Mouse (Mus musculus) kidney, adult 2 months (tissue): ENCODE data around the gene Aqp7. TPM values are rescaled to one million over a fixed set of nuclear protein-coding genes. Genes with fewer than 3 reads are reported as not detected.
A peak's percentile ranks its signal among the peaks of the same experiment; 100 is the strongest.
"Not testable (repeated sequence)": the region's sequence is repeated elsewhere in the genome, so short reads cannot be mapped to it uniquely, and the experiment has no call there.

Experiments used
- DNase-seq: peaks from one replicate; pipeline ENCODE4 v3.0.0; 2021
- H3K27ac ChIP-seq: fragments of 200-500 bp; 2 replicates; pipeline ENCODE4 v1.5.1; 2012; ENCODE audit warnings: low read depth, low read length, control low read depth, inconsistent platforms; ENCODE audit not compliant: insufficient read depth
- H3K27me3 ChIP-seq: fragments of 200-500 bp; replicated peaks from 2 replicates; pipeline ENCODE4 v1.6.1; 2012; ENCODE audit warnings: mild to moderate bottlenecking, moderate library complexity, low read length, inconsistent platforms; ENCODE audit not compliant: control insufficient read depth, insufficient read depth
- H3K36me3 ChIP-seq: fragments of 200-500 bp; 2 replicates; pipeline ENCODE4 v1.6.1; 2012; ENCODE audit warnings: mild to moderate bottlenecking, moderate library complexity, low read length, inconsistent platforms; ENCODE audit not compliant: control insufficient read depth, insufficient read depth
- H3K4me1 ChIP-seq: fragments of 200-500 bp; 2 replicates; pipeline ENCODE4 v1.6.1; 2011; ENCODE audit warnings: low read length; ENCODE audit not compliant: control insufficient read depth, insufficient read depth
- H3K4me3 ChIP-seq: fragments of 200-500 bp; 2 replicates; pipeline ENCODE4 v1.5.1; 2011; ENCODE audit warnings: mild to moderate bottlenecking, low read depth, low read length, control low read depth; ENCODE audit not compliant: insufficient read depth
- CTCF ChIP-seq: fragments of 200-500 bp; conservative IDR thresholded peaks from 2 replicates; pipeline ENCODE4 v1.5.1; 2011; ENCODE audit warnings: low read depth, mild to moderate bottlenecking, control low read depth, low read length, moderate library complexity, mixed read lengths; ENCODE audit not compliant: insufficient read depth, insufficient read length
- POLR2A ChIP-seq: fragments of 200-500 bp; IDR thresholded peaks from one replicate; pipeline ENCODE4 v1.6.1; 2011; ENCODE audit warnings: low read depth, low read length, control low read depth
- WGBS: fragments of 180-500 bp; shearing (Covaris S2); methylation state at CpG from one replicate; pipeline ENCODE4 v1.1.7; 2018; 5-methylcytosine and 5-hydroxymethylcytosine counted together
- polyA plus RNA-seq: library from polyadenylated mRNA; depleted of rRNA; stranded (reverse); fragments of >200 nt; gene quantifications from 2 replicates; pipeline ENCODE4 v1.2.3, GENCODE M21; 2012

Aqp7 gene
- polyA plus RNA-seq, 1 experiment = 30.6 TPM

DNA sequence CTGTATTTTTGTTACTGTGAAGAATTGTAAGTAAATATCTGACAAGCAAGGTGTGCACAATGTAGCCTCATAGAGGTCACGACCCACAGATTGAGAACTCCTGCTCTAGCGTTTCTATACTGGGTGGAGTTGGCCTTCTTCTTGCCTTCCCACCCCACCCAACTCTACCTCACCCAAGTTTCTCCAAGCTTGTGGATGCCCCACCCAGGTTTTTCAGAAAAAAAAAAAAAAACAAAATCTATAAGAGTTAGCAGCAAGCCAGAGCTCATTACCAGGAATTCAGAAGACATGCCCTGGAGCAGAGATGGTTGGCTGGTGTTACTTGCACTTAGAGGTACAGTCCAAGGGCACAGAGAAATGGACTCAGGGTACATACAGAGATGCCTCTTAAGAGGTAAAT is 41.8 kb upstream of the Aqp7 start:
- no peak for TF ChIP-seq CTCF
- no peak for TF ChIP-seq POLR2A
- Histone ChIP-seq H3K4me3 (no peak overlapping the region), H3K27ac (no peak overlapping the region), H3K36me3 (no peaks in the 10 kb centered on the region), H3K27me3 (no peaks in the 10 kb centered on the region), H3K4me1 (no peaks in the 10 kb centered on the region)
- WGBS = 67% methylated on average over 2 of the region's 2 CpGs
- no peak for DNase-seq

DNA sequence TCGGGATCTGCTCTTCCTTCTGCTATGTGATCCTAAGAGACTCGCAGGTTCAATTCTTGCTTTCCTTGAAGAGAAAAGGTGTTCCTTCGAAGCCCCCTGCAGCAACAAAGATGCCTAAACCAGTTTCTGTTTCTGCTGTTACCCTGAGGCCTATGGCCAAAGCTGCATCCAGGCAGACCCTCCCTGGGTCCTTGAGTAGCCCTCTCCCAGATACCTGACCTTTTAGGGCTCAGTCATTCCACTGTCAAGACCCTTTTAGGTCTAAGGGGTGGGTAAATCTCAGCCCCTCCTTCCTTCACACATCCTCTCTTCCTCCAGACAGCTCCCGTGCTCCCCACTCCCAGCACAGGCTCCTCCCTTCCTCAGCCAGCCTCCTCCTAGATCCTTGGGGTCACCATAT is 41.2 kb upstream of the Aqp7 start:
- 79% methylated on average over 4 of the region's 4 CpGs for WGBS

DNA sequence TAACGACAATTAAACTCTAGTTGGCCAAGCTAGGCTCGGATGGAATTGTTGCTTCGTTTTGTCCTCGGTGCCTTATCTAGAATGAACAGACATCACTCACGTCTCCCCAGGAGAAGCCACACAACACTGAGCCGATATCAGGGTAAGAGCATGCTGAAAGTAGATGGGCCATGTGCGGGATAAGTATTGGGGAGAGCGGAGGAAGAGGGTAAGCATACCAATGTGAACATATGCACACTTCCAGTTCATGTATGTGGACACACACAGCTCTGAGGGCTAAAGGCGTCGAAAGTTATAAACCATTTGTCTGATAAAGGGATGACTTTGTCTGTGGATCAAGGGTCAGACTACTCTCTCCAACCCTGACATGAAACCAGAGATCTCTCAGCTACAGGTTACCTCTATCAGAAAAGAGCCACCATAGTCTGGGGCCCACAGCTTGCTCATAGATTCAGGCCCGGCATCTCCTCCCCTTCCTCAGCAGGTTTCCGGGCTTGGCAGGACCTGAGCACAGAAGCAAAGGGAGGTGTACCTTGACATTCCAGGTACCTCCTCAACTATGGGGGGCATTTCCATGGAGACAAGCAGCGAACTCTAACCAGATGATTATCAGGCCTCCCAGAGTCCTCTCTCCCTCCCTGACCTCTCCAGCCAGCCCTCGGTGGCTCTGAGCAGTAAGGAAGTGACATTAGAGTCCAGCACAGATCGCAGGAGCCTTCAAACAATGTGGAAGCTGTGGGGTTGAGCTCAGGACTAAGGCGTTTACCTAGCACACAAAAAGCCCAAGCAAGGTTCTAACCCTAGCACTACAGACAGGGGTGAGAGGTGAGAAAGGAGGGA is 39.7 kb upstream of the Aqp7 start:
- no peaks in the 10 kb centered on the region for H3K27me3 ChIP-seq
- H3K4me3 ChIP-seq = no peak overlapping the region
- no peak for DNase-seq
- H3K4me1 ChIP-seq = no peaks in the 10 kb centered on the region
- TF ChIP-seq CTCF (no peak), POLR2A (no peak)
- WGBS = 82% methylated on average over 16 of the region's 16 CpGs
- H3K36me3 ChIP-seq = no peaks in the 10 kb centered on the region
- peak overlapping the region; percentile 11; the same call in 1 of the 2 replicates for H3K27ac ChIP-seq

More for the DNA sequence above, 41.2 kb upstream of the Aqp7 start:
- Histone ChIP-seq H3K27ac (no peak overlapping the region), H3K4me3 (no peak overlapping the region), H3K4me1 (no peaks in the 10 kb centered on the region), H3K36me3 (no peaks in the 10 kb centered on the region), H3K27me3 (no peaks in the 10 kb centered on the region)
- TF ChIP-seq CTCF (no peak), POLR2A (no peak)
- DNase-seq = no peak

DNA sequence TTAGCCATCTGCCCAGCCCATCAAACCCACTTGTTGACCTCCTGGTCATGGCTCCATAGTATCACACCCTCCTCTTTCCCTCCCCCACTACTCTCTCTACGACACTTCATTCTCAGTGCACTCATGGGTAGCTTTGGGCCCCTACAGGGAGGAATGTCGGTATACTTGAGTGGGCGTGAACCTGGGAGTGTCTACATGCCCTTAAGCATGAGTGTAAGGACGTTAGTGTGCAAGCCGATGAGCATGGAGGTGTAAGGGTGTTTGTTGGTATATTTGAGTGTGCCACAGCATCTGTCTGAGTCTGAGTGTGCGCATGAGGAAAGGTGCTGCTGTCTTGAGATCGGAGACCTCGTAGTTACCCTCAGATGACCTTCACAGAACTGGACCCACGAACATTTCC is 39.0 kb upstream of the Aqp7 start:
- 66% methylated on average over 9 of the region's 9 CpGs for WGBS
- TF ChIP-seq POLR2A = no peak
- TF ChIP-seq CTCF = no peak
- H3K27me3 ChIP-seq = no peaks in the 10 kb centered on the region
- no peak overlapping the region for H3K27ac ChIP-seq
- no peak for DNase-seq
- H3K36me3 ChIP-seq = no peaks in the 10 kb centered on the region
- H3K4me1 ChIP-seq = no peaks in the 10 kb centered on the region
- no peak overlapping the region for H3K4me3 ChIP-seq

DNA sequence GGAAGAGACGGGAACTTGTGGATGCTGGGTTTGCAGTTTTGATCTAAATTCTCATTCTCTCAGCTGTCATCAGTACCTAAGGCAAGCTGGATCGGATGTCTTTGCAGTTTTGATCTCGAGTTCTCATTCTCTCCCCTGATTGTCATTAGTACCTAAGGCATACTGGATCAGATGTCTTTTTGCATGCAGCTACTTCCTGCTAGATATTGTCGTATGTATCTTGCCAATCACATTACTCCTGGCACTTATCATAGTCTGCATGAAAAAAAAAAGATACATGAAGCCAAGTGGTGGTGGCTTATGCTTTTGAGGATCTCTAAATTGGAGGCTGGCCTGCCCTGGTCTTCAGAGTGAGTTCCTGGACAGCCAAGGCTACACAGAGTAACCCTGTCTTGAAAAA is 36.9 kb upstream of the Aqp7 start:
- Histone ChIP-seq H3K4me3 (no peak overlapping the region), H3K36me3 (no peaks in the 10 kb centered on the region), H3K27me3 (no peaks in the 10 kb centered on the region), H3K4me1 (no peaks in the 10 kb centered on the region), H3K27ac (no peak overlapping the region)
- WGBS = 72% methylated on average over 4 of the region's 4 CpGs
- TF ChIP-seq CTCF (no peak), POLR2A (no peak)
- DNase-seq = no peak

DNA sequence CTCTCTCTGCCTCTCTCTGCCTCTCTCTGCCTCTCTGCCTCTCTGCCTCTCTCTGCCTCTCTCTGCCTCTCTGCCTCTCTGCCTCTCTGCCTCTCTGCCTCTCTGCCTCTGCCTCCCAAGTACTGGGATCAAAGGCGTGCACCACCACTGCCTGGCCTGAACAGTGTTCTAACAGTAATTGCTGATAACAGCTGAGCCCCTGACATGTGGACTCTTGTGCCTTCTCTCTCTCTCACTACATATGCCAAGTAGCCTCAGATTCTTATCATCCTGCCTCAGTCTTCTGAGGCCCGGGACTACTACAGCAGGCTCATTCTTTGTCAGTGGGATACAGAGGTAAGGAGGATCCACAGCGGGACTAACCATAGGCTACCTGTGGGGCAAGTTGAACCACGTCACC is 34.9 kb upstream of the Aqp7 start:
- not testable (repeated sequence) for H3K36me3 ChIP-seq, H3K4me1 ChIP-seq, H3K27me3 ChIP-seq, DNase-seq, H3K4me3 ChIP-seq, H3K27ac ChIP-seq
- 63% methylated on average over 4 of the region's 4 CpGs for WGBS

DNA sequence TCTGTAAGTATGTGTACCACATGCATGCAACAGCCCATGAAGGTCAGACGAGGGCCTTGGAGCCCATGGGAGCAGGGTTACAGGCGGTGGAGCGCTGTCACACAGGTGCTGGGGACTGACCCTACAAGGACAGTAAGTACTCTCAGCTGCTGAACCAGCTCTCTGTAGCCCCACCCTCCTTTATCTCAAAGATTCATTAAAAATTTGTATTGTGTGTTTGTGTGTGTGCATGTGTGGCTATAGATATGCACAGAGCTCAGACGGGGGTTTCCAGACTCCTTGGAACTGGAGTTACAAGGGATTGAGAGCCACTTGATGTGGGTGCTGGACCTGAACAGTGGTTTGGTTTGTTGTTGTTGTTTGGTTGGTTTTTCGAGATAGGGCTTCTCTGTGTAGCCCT is 33.8 kb upstream of the Aqp7 start:
- H3K36me3 ChIP-seq = no peaks in the 10 kb centered on the region
- H3K27ac ChIP-seq = no peak overlapping the region
- no peak overlapping the region for H3K4me3 ChIP-seq
- TF ChIP-seq CTCF (no peak), POLR2A (no peak)
- H3K4me1 ChIP-seq = no peaks in the 10 kb centered on the region
- DNase-seq = no peak
- WGBS = 82% methylated on average over 5 of the region's 5 CpGs
- H3K27me3 ChIP-seq = no peaks in the 10 kb centered on the region

DNA sequence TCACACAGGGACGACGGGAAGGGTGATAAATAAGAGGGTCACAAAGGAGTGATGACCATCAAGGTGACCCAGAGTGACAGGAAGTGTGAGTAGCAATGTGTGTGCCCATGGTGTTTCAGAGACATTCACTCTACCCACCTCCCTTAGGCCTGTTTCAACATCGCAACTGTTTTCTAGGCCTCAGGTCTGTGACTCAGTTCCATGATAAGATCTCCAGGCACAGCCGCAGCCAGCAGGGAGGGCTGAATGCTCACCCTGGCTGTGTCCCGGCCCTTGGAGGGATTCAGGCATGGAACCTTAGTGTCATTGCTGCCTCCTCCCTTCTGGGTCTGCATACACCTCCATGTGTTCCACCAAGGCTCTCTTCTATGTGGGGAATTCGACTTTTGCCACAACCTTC is 30.8 kb upstream of the Aqp7 start:
- no peak for TF ChIP-seq CTCF
- no peak for TF ChIP-seq POLR2A
- DNase-seq = no peak
- Histone ChIP-seq H3K4me3 (no peak overlapping the region), H3K27me3 (no peaks in the 10 kb centered on the region), H3K36me3 (no peaks in the 10 kb centered on the region), H3K4me1 (no peaks in the 10 kb centered on the region), H3K27ac (no peak overlapping the region)
- 72% methylated on average over 6 of the region's 6 CpGs for WGBS
